Mouse (Mus musculus) retina, adult 2 months (tissue): Measurements from ENCODE around the gene Add3.

Experiments
- DNase-seq: peaks from one replicate; pipeline ENCODE4 v3.0.0-alpha.2; 2012; ENCODE audit warnings: low read depth, low spot score

Gene Add3

GRCm38 (mm10) chr19:53130399-53131175, 9.7 kb upstream of the Add3 start:
- no peak for DNase-seq

- no peak for DNase-seq
Observed at GRCm38 (mm10) chr19:53132471-53132870, 7.8 kb upstream of the Add3 start.

- DNase-seq = no peak
Observed at GRCm38 (mm10) chr19:53136336-53137090, 3.7 kb upstream of the Add3 start.

GRCm38 (mm10) chr19:53137116-53137670, 3.0 kb upstream of the Add3 start:
- no peak for DNase-seq

- no peak for DNase-seq
Observed at GRCm38 (mm10) chr19:53140804-53141250, 584 bp downstream of the Add3 start.

GRCm38 (mm10) chr19:53141251-53142072, 1.2 kb downstream of the Add3 start:
- no peak for DNase-seq

- DNase-seq = peak; percentile 99
Observed at GRCm38 (mm10) chr19:53142190-53143107, 2.2 kb downstream of the Add3 start.

- DNase-seq = peak; percentile 61
Observed at GRCm38 (mm10) chr19:53143108-53143971, 3.1 kb downstream of the Add3 start.

GRCm38 (mm10) chr19:53145075-53145474, 4.8 kb downstream of the Add3 start:
- no peak for DNase-seq

- DNase-seq = no peak
Observed at GRCm38 (mm10) chr19:53149381-53149780, 9.1 kb downstream of the Add3 start.

- DNase-seq = no peak
Observed at GRCm38 (mm10) chr19:53152451-53152850, 12.2 kb downstream of the Add3 start.

- DNase-seq = no peak
Observed at GRCm38 (mm10) chr19:53153096-53153495, 12.9 kb downstream of the Add3 start.

- DNase-seq = no peak
Observed at GRCm38 (mm10) chr19:53154156-53154555, 13.9 kb downstream of the Add3 start.

GRCm38 (mm10) chr19:53156361-53156760, 16.1 kb downstream of the Add3 start:
- no peak for DNase-seq

GRCm38 (mm10) chr19:53157176-53157575, 16.9 kb downstream of the Add3 start:
- no peak for DNase-seq

- no peak for DNase-seq
Observed at GRCm38 (mm10) chr19:53159351-53159750, 19.1 kb downstream of the Add3 start.

GRCm38 (mm10) chr19:53162927-53163326, 22.7 kb downstream of the Add3 start:
- no peak for DNase-seq

GRCm38 (mm10) chr19:53164645-53165044, 24.4 kb downstream of the Add3 start:
- no peak for DNase-seq
